Mouse (Mus musculus) small intestine, adult 2 months (tissue): ENCODE results near the gene Tmcc3. TPM values are rescaled to one million over a fixed set of nuclear protein-coding genes. Genes with fewer than 3 reads are reported as not detected.

ENCODE experiments used
- H3K27ac ChIP-seq: fragments of 200-500 bp; 2 replicates; pipeline ENCODE4 v1.5.1; 2012; ENCODE audit warnings: low read depth, low read length, control low read depth, inconsistent platforms; ENCODE audit not compliant: insufficient read depth
- H3K27me3 ChIP-seq: fragments of 200-500 bp; 2 replicates; pipeline ENCODE4 v1.6.1; 2012; ENCODE audit warnings: mild to moderate bottlenecking, moderate library complexity, low read length, inconsistent platforms; ENCODE audit not compliant: control insufficient read depth, insufficient read depth
- H3K36me3 ChIP-seq: fragments of 200-500 bp; 2 replicates; pipeline ENCODE4 v1.6.1; 2012; ENCODE audit warnings: mild to moderate bottlenecking, low read length, control low read depth, inconsistent platforms; ENCODE audit not compliant: control insufficient read depth, insufficient read depth
- H3K4me1 ChIP-seq: fragments of 200-500 bp; 2 replicates; pipeline ENCODE4 v1.6.1; 2012; ENCODE audit warnings: low read length, inconsistent platforms, mixed read lengths; ENCODE audit not compliant: control insufficient read depth, insufficient read depth, insufficient read length
- H3K4me3 ChIP-seq: fragments of 200-500 bp; 2 replicates; pipeline ENCODE4 v1.5.1; 2012; ENCODE audit warnings: low read depth, mild to moderate bottlenecking, control low read depth, inconsistent platforms, low read length, moderate library complexity
- CTCF ChIP-seq: fragments of 200-500 bp; IDR thresholded peaks from 2 replicates; pipeline ENCODE4 v1.5.1; 2012; ENCODE audit warnings: low read depth, mild to moderate bottlenecking, control low read depth, inconsistent platforms, low read length, moderate library complexity, mixed read lengths; ENCODE audit not compliant: insufficient replicate concordance, insufficient read length; ENCODE audit errors: extremely low read depth
- POLR2A ChIP-seq: fragments of 200-500 bp; IDR thresholded peaks from 2 replicates; pipeline ENCODE4 v1.6.1; 2012; ENCODE audit warnings: low read depth, mild to moderate bottlenecking, control low read depth, inconsistent platforms, low read length, moderate library complexity
- WGBS: fragments of 180-500 bp; shearing (Covaris S2); methylation state at CpG from one replicate; pipeline ENCODE4 v1.1.7; 2018; 5-methylcytosine and 5-hydroxymethylcytosine counted together
- polyA plus RNA-seq: library from polyadenylated mRNA; depleted of rRNA; stranded (reverse); fragments of >200 nt; gene quantifications from 2 replicates; pipeline ENCODE4 v1.2.3, GENCODE M21; 2012

Gene Tmcc3
- polyA plus RNA-seq, 1 experiment = 38.7 TPM

DNA sequence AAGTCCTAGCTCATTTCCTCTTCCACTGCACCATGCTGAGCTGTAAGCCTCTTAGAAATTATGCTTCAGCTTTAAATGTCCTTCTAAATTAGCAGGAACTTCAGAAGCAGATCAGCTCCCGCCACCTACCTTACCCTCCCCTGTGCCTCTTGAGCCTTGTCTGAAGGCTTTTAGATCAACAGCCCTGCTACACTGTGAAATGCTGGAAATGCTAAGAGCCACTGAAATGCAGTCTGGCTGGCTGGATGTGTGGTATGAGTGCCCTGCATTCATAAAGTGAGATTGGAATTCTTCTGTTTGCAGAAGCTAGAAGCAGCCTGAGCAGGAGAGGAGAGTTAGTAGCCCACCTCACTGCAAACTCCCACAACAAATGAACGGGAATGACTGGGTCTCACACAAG lies 174.4 kb downstream of the Tmcc3 start:
- Histone ChIP-seq H3K4me1 (no peaks in the 10 kb centered on the region), H3K36me3 (no peaks in the 10 kb centered on the region), H3K27ac (no peak overlapping the region), H3K27me3 (no peaks in the 10 kb centered on the region), H3K4me3 (no peak overlapping the region)
- TF ChIP-seq CTCF (no peak), POLR2A (no peak)
- WGBS = 81% methylated on average over 2 of the region's 2 CpGs

DNA sequence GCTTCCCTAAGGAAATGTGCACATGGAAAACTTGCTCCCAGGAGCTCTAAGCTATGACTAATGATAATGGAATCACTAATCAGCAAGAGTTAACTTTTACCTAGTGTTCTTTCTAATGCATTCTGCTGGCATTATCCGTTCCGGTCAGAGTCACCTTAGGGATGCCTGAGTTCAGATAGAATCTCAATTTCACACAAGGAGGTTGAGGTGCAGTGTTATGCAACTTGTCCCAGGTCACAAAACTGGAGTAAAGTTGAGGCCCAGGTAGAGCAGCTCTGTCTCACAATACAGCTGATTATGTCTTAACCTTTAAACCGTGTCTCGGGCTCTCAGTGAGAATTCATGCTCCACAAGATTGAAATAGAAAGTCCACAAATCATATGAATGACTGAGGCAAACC lies 177.8 kb downstream of the Tmcc3 start:
- 54% methylated on average over 4 of the region's 4 CpGs for WGBS

DNA sequence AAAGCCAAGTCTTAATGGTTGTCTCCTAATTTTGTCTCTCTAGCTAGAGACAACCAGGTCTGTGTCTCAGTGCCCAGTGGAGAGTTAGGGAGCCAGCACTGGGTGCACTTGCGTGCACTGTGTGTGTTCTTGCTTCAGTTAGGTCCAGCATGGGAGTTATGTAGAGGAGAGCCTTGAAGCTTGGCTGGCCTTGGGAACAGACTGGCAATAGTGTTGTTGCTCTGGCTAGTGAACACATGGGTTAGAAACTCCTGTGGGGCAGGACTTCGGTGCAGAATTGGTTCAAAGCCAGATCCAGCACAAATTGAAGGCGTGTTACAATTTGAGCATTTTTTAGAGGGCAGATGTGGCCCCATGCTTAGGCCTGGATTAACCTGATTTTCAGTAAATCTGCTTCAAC lies 179.3 kb downstream of the Tmcc3 start:
- H3K27ac ChIP-seq = no peak overlapping the region
- WGBS = 81% methylated on average over 3 of the region's 3 CpGs
- no peak overlapping the region for H3K4me3 ChIP-seq
- 0 out of 2 replicates have a peak, but pooled peaks cover 3% of the 10 kb centered on the region for H3K4me1 ChIP-seq
- no peak for TF ChIP-seq POLR2A
- TF ChIP-seq CTCF = no peak
- H3K27me3 ChIP-seq = no peaks in the 10 kb centered on the region
- no peaks in the 10 kb centered on the region for H3K36me3 ChIP-seq

More for the DNA sequence above, 177.8 kb downstream of the Tmcc3 start:
- 0 out of 2 replicates have a peak, but pooled peaks cover 3% of the 10 kb centered on the region for H3K4me1 ChIP-seq
- no peaks in the 10 kb centered on the region for H3K36me3 ChIP-seq
- no peak overlapping the region for H3K4me3 ChIP-seq
- H3K27ac ChIP-seq = no peak overlapping the region; the same call in 1 of the 2 replicates
- TF ChIP-seq POLR2A = no peak
- TF ChIP-seq CTCF = no peak
- H3K27me3 ChIP-seq = no peaks in the 10 kb centered on the region

DNA sequence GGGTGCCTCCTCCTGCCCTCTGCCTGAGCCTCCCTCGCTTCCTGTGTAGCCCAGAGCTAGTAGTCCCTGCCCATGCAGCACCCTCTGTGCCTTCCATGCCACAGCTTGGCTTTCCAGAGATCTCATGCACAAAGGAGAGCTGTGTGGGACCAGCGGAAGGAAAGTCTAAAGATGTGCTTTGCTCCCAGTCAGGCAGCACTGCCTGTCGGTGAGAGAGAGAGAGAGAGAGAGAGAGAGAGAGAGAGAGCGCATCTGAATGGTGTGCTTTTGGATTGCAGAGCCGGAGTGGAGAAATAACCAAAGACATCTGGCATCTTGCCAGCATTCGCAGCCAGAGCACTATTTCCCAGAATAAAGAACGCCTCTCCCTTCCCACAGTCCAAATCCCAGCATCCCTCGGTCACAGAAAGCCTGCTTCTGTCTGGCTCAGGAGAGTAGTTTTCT lies 182.7 kb downstream of the Tmcc3 start:
- 0 out of 2 replicates have a peak, but pooled peaks cover 3% of the 10 kb centered on the region for H3K4me1 ChIP-seq
- no peak overlapping the region for H3K27ac ChIP-seq
- H3K36me3 ChIP-seq = no peaks in the 10 kb centered on the region
- TF ChIP-seq CTCF = no peak
- no peak for TF ChIP-seq POLR2A
- 25% methylated on average over 8 of the region's 8 CpGs for WGBS
- no peaks in the 10 kb centered on the region for H3K27me3 ChIP-seq
- H3K4me3 ChIP-seq = no peak overlapping the region

DNA sequence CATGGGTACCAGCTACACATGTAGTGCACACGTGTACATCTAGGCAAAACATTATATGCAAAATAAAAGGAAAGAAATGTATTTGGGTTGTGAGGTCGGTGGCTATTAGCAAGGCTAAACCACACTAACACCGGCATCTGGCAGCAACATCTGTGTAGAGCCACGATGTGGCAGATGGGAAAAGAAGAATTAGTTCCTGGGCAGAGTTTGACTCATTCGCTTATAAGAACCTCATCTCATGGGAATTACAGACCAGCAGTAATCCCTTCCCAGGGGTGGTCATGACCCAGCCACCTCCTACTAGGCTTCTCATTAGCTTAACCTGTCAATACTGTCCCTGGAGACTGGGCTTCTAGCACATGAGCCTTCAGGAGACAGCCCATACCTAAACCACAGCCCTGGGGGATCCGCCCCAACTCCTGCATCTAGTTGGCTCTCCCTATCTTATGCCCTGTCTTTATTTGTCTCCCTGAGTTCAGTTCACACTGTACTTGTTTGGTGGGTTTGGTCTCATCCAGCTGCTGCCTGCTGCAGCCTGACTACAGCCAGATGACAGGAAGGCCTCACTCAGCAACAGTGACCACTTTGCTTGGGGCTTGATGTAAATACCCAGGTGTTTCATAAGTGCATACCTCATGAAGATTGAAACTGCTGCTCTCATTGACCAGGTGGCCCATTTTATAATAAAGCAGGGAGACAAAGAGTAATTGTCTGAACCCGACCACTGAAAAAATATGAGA lies 183.9 kb downstream of the Tmcc3 start:
- no peak for TF ChIP-seq CTCF
- no peak for TF ChIP-seq POLR2A
- Histone ChIP-seq H3K4me1 (0 out of 2 replicates have a peak, but pooled peaks cover 3% of the 10 kb centered on the region), H3K27ac (no peak overlapping the region), H3K27me3 (no peaks in the 10 kb centered on the region), H3K4me3 (no peak overlapping the region), H3K36me3 (no peaks in the 10 kb centered on the region)
- WGBS = 81% methylated on average over 7 of the region's 7 CpGs

DNA sequence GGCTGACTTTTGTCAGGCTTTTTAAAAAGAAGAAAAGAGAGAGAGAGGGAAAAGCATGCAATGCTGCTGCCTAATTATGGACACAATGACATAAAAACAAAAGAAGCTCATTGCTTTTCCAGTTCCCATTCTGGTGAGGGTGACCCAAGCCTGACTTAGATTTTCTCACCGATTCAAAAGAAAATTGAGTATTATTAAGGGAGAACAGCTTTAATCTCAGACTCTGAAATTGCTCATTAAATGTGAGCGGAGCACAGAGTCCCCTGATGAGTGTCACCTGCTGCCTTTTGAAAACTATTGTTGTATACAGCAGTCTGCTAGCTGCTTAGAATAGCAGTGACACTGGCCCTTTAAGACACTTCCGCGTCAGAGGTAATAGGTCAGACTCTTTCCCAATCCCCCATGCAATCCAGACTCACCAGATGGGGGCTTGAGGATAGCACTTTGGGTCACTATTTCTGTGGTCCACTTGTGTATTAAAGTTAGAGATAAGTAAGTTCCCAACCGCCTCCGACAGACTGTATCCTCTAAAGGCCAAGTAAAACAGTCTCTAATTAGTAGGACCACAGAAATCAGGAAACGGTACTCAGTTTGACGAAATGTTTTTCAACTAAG lies 185.2 kb downstream of the Tmcc3 start:
- H3K27ac ChIP-seq = no peak overlapping the region
- H3K36me3 ChIP-seq = no peaks in the 10 kb centered on the region
- no peak overlapping the region for H3K4me3 ChIP-seq
- TF ChIP-seq CTCF (no peak), POLR2A (no peak)
- H3K4me1 ChIP-seq = 0 out of 2 replicates have a peak, but pooled peaks cover 3% of the 10 kb centered on the region
- no peaks in the 10 kb centered on the region for H3K27me3 ChIP-seq
- 88% methylated on average over 8 of the region's 8 CpGs for WGBS

DNA sequence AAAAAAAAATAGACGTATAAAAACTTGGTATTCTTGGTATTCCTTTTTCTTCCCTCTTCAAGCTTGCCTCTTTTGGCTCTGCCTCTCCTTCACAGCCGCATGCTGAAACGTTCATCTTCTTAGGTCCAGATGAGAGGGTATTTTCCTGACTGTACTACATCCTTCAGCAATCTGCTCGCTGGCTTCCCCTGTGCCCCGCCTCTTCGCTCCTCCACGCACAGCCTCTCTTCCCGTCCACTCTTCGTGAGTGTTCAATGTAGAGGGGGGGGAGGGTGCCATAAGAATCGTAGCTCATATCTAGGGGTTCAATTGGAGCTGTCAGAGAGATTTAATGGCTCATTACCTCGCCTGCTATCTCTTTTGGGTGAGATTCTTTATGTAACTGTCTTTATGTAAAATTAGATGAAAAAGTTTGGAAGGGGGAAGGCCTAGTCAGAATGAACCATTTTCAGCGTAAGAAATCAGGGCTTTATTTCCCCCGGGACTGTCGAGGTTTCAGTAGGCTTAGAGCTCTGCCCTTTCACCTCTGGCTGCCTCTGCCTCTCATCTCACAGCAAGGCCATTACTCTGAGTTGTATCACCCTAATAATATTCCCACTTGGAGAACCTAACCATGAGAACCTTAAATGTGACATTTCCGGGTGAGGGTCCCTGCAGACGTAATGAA lies 188.6 kb downstream of the Tmcc3 start:
- WGBS = 53% methylated on average over 16 of the region's 16 CpGs
- Histone ChIP-seq H3K36me3 (no peaks in the 10 kb centered on the region), H3K27me3 (no peaks in the 10 kb centered on the region), H3K4me3 (no peak overlapping the region), H3K4me1 (no peaks in the 10 kb centered on the region), H3K27ac (no peak overlapping the region)
- no peak for TF ChIP-seq POLR2A
- TF ChIP-seq CTCF = no peak
